Mouse (Mus musculus) erythroblast, adult 5-6 weeks (primary cell): ENCODE data around the gene Rbfox3. TPM values are rescaled to one million over a fixed set of nuclear protein-coding genes. Genes with fewer than 3 reads are reported as not detected.

Source experiments
- total RNA-seq, 2 experiments: library from RNA; stranded (forward) in 1 of 2; stranded (reverse) in 1 of 2; fragments of 150-400 nt in 1 of 2; fragments of 200-764, 138-1000 nt in 1 of 2; gene quantifications; 2 replicates each; pipeline versions ENCODE4 v1.2.3 to v1.2.4; 2015 to 2017; ENCODE audit warnings: low replicate concordance in 2 of 2

Gene Rbfox3
- total RNA-seq, 2 experiments from 2014 or later = not detected

Other genes with a start within 250 kb of the Rbfox3 start
- gene Enpp7, start 76.6 kb upstream of the Rbfox3 start, total RNA-seq (2015; ENCODE audit: low replicate concordance) = not detected in 2 replicates
- not detected in 2 replicates for gene Enpp7, start 76.6 kb upstream of the Rbfox3 start, total RNA-seq (2017; ENCODE audit: low replicate concordance)
- 0.19 and 0.42 TPM in 2 replicates for gene Cbx2, start 111.4 kb upstream of the Rbfox3 start, total RNA-seq (2015; ENCODE audit: low replicate concordance)
- not detected in 2 replicates for gene Cbx2, start 111.4 kb upstream of the Rbfox3 start, total RNA-seq (2017; ENCODE audit: low replicate concordance)
- gene Cbx8, start 129.4 kb upstream of the Rbfox3 start, total RNA-seq (2015; ENCODE audit: low replicate concordance) = 0.38 and 0.42 TPM in 2 replicates
- 0.70 and 1.4 TPM in 2 replicates for gene Cbx8, start 129.4 kb upstream of the Rbfox3 start, total RNA-seq (2017; ENCODE audit: low replicate concordance)
- gene Cbx4, start 174.6 kb upstream of the Rbfox3 start, total RNA-seq (2015; ENCODE audit: low replicate concordance) = 4.8 and 7.7 TPM in 2 replicates
- gene Cbx4, start 174.6 kb upstream of the Rbfox3 start, total RNA-seq (2017; ENCODE audit: low replicate concordance) = 4.3 and 9.4 TPM in 2 replicates